Mouse (Mus musculus): ENCODE data around the gene Cerk. TPM values are rescaled to one million over a fixed set of nuclear protein-coding genes. Genes with fewer than 3 reads are reported as not detected.

The Cerk gene
- polyA plus RNA-seq, 1 experiment from 2014 or later: 141 TPM

DNA sequence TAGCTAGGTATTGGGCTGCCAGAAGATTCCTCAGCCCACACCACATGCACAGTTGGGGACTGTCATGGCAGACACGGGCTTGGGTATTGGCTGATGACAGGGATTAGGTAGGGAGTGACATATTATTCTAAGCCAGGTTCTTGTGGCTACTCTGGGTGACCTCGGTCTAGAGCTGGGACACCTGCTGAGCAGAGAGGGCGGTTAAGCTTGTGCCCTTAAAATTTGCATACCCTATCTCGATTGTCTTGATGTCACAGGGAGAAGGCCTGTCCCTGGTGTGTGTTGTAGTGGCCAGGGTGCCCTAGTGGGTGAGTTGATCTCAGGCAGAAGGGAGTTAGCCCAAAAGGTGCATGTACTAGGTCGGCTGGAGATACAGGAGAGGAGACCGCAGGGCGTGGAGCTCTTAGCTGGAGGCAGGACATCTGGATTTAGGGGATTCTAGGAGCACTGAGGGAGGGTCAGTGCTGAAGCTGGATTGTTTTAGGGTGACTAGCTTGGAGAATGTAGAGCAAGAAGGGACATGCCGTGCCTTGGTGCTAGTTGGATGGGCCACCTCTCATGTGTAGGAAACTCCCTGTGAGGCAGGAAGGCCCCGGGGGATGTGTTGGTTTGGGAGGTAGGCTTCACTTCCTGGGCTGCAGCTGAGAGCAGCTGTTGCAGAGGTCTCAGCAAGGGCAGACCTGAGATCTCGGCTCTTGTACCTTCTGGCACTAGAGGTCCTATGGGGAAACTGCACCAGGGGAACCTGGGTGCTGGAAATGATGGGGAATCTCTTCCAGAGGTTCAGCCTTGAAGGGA, 91.4 kb downstream of the Cerk start:
- Histone ChIP-seq H3K79me2 (ENCODE audit: inconsistent target) (no peaks in the 10 kb centered on the region), H3K4me3 (ENCODE audit: inconsistent target) (no peak overlapping the region), H3K36me3 (ENCODE audit: inconsistent target) (no peaks in the 10 kb centered on the region), H3K27ac (no peak overlapping the region)
- WGBS (ENCODE audit: missing documents): 81% methylated on average over 10 of the region's 10 CpGs

GRCm38 (mm10) chr15:86093236-86093635, 92.7 kb downstream of the Cerk start:
- WGBS (ENCODE audit: missing documents): 88% methylated on average over 1 of the region's 1 CpGs
- H3K4me3 ChIP-seq (ENCODE audit: inconsistent target): no peak overlapping the region
- no peak overlapping the region for H3K27ac ChIP-seq
- H3K36me3 ChIP-seq (ENCODE audit: inconsistent target): no peaks in the 10 kb centered on the region
- no peaks in the 10 kb centered on the region for H3K79me2 ChIP-seq (ENCODE audit: inconsistent target)

GRCm38 (mm10) chr15:86091998-86092670, 93.8 kb downstream of the Cerk start:
- Histone ChIP-seq H3K4me3 (ENCODE audit: inconsistent target) (no peak overlapping the region), H3K36me3 (ENCODE audit: inconsistent target) (no peaks in the 10 kb centered on the region), H3K79me2 (ENCODE audit: inconsistent target) (no peaks in the 10 kb centered on the region), H3K27ac (no peak overlapping the region)
- WGBS (ENCODE audit: missing documents): 96% methylated on average over 12 of the region's 12 CpGs

DNA sequence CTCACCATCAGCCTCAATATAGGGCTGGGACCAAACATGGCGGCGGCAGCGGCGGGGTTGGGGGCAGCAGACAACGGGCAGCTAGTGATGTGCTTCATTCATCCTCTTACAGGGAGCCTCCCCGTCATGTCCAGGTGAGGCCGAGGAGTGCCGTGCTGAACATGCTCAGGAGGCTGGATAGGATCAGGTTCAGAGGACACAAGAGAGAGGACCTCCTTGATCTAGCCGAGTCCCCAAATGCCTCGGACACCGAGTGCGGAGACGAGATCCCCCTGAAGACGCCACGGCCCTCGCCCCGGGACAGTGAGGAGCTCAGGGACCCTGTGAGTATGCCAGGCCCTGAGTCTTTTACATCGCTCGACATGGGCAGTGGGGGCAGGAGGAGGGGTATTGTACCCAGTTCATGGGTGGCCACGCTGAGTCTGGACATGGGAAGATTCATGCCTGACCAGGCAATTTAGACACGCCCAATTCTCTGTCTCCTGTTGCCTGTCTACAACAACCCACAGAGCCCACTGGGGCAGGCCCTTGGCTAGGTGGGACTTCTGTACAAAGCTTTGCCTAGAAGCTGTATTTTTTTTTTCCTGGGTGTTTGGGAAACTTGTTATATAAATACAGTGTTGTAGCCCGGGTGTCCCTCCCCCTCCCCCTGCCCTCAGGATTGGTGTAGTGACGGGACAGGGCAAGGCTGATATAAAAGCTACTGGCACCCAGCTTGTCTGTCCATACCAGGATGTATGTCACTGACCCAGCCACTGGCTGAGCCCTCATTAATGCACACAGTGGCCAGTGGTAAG, 94.5 kb downstream of the Cerk start:
- H3K79me2 ChIP-seq (ENCODE audit: inconsistent target): no peaks in the 10 kb centered on the region
- no peak overlapping the region for H3K27ac ChIP-seq
- WGBS (ENCODE audit: missing documents): 88% methylated on average over 23 of the region's 23 CpGs

DNA sequence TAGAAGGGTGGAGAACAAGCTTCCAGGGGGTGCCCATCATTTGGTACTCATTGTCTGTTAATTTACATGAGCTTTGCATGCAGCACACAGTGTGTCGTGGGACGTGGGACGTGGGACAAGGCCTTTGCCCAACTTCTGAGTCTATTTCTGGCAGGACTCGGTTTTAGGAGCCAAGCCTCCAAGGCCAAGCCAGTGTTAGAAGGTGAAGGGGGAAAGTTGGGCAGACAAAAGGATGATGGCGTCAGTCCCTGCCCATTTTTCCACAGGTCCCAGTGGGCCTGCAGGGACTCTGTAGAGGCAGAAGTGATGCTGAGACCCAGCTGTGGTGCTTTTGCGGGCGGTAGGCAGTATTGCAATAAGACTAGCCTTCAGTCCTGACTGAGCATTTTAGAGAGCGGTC, 95.4 kb downstream of the Cerk start:
- H3K36me3 ChIP-seq (ENCODE audit: inconsistent target): no peaks in the 10 kb centered on the region
- no peaks in the 10 kb centered on the region for H3K79me2 ChIP-seq (ENCODE audit: inconsistent target)
- WGBS (ENCODE audit: missing documents): 96% methylated on average over 8 of the region's 8 CpGs
- H3K27ac ChIP-seq: no peak overlapping the region
- no peak overlapping the region for H3K4me3 ChIP-seq (ENCODE audit: inconsistent target)

More for the DNA sequence above, 94.5 kb downstream of the Cerk start:
- Histone ChIP-seq H3K36me3 (ENCODE audit: inconsistent target) (no peaks in the 10 kb centered on the region), H3K4me3 (ENCODE audit: inconsistent target) (no peak overlapping the region)

DNA sequence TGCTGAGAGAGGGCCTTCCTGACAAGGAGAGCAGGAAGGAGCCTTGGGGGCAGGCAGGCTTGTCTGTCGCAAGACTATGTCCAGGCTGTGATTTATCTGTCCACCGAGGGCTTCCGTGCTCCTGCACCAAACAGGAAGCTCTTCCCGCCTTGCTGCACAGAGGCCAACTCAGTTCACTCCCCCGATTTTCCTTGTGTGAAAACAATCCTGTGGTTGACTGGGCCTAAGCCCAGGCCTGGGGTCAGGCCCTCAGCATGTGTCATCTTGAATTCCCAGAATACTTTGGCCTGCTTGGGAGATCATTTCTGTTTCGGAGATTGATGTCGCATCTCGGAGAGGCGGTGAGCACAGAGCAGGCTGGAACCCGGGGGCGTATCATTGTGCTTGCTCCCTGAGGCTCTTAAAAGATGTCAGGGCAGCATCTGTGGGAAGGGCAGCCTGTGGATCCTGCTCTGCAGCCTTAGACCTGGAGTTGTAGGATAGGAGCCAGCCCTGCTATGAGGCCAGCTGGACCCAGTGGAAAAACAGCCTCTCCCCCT, 95.9 kb downstream of the Cerk start:
- Histone ChIP-seq H3K27ac (no peak overlapping the region), H3K4me3 (ENCODE audit: inconsistent target) (no peak overlapping the region), H3K36me3 (ENCODE audit: inconsistent target) (no peaks in the 10 kb centered on the region), H3K79me2 (ENCODE audit: inconsistent target) (no peaks in the 10 kb centered on the region)
- 79% methylated on average over 11 of the region's 11 CpGs for WGBS (ENCODE audit: missing documents)

Other genes with a start within 250 kb of the Cerk start
- not detected in 3 replicates for gene Celsr1, start 152.4 kb downstream of the Cerk start, polyA plus RNA-seq (2018)
- gene Gramd4, start 128.4 kb downstream of the Cerk start, polyA plus RNA-seq (2018): 1.2 to 2.1 TPM (median 1.9 TPM) in 3 replicates
- 49.5 to 60.9 TPM (median 57.9 TPM) in 3 replicates for gene Tbc1d22a, start 28.3 kb upstream of the Cerk start, polyA plus RNA-seq (2018)

All from macrophage (primary cell).